Mouse (Mus musculus): ENCODE results near the gene Gm4553.
"Not testable (repeated sequence)": the region's sequence is repeated elsewhere in the genome, so short reads cannot be mapped to it uniquely, and the experiment has no call there.

The Gm4553 gene

DNA sequence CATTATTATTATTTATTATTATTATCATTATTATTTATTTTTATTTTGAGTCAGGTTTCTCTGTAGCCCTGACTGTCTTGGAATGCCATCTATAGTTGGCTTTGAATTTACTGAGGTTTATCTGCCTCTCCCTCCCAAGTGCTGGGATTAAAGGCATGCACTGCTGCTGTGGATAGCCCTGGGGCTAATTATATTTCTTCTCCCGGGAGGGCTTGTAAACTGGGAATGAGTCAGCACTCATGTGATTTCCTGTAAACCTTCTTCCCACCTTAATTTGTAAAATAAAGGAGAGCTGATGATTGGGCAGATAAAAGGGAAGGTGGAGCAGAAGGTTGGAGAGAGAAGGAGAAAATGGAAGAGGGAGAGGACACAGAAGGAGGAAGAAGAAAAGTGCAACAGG is 24.8 kb downstream of the Gm4553 start:
- intact Hi-C loops (cut with DNase I) = no loop called here

DNA sequence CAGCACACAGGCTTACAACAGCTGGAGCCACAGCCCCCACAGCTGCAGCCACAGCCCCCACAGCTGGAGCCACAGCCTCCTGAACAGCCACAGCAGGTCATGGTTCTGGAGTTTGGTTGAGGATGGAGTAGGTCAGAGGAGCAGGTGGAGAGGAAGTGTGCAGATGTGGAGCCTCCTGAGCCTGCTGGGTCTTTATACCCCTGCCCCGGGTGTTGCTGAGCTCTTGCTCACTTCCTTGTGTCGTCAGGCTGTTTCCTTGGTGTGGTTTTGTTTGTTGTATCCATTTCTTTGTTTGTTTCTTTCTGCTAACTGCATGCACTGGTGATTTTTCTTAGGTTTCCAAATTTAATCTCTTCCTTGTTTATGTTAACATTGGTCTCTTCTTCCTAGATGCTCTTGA is 29.6 kb downstream of the Gm4553 start, which contains the start of gene Gm39115:
TSS of gene Gm39115 (minus strand) at position 101 of the 400 bp plus-strand sequence.
- intact Hi-C loops (cut with DNase I) = not testable (repeated sequence)

DNA sequence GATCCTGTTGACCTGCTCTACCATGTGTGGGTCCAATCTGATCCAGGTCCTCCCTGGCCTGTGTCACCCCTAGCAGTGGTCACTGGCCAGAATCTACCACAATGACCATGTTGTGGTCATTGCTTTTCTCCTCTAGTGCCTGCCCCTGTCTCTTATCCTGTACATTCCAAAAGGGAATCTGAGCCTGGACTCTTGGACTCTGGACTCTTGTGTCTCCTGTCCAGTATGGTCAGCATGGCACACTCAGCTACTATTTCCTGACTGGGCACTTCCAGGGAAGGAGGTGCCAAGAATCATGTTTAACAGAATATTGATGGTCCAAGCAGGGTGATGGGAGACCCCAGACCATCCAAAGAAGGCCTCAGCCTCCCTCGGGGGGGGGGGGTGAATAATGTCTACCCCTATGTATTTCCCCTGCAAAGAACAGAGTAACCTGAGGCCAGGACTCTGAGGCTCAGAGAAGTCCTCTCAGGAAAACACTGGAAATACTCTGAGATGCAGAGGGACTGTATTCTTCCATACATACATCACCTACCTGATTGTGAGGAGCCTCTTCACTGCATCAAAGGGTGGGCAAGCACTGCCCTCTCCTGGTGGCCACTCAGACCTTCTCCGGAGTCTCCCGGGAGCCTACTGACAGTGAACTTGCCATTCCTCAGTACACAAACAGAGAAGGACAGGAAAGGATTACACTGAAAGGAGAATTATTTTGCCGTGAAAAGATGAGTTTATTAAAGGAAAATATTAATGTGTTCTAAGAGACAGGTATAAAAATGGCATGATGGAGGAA is 31.1 kb downstream of the Gm4553 start:
- intact Hi-C loops (cut with DNase I) = no loop called here

DNA sequence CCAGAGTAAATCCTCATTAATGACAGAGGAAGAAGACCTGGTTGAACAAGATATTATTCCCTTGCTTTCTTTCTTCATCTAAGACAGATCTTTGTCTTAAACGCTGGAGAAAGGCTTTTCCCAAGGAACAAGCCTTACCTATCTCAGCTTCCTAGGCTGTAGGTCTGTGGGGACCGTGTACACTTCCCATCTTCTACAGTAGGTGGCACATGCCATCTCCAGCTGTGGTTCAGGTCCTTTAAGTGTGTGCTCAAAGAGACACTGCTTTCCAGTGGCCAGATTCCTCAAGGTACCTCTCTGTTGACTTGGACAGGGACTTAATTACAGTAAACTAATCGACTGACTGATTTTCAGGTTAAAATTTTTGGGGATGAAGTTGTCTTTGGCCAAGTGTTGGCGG is 36.7 kb downstream of the Gm4553 start:
- intact Hi-C loops (cut with DNase I) = no loop called here

DNA sequence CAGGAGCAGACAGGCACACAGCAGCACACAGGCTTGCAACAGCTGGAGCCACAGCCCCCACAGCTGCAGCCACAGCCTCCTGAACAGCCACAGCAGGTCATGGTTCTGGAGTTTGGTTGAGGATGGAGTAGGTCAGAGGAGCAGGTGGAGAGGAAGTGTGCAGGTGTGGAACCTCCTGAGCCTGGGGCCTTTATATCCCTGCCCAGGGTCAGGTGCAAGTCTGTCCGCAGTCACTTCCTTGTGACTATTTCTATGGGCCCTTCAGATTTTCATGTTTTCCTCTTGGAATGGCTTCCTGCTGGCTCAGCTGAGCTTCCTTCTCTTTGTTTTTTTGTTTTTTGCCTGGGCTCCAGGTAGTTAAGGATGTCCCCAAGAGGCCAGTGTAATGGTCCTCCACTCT is 44.9 kb downstream of the Gm4553 start, which contains the start of gene Gm45618:
TSS of gene Gm45618 (minus strand) at position 101 of the 400 bp plus-strand sequence.
- intact Hi-C loops (cut with DNase I) = not testable (repeated sequence)

DNA sequence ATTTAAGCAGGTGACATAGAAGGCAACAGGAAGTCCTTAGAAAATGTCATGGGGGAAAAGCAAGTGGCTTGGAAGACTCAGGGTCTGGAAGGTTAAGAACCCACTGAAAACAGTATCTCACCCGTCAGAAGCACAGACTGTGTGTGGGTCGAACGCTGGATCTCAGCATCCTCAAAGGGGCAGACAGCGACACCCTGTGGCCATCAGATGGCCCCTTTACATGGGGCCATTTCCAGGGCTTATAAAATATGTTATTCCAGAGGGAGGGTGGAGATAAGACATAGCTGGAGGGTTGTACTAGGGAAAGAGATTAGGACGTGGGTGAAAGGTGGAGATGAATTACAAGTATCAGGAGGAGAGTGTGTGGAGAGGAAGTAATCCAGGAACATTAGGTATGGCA is 45.9 kb downstream of the Gm4553 start:
- intact Hi-C loops (cut with DNase I) = no loop called here
